7 mouse cellular contexts compared by ENCODE assay signal in the genomic region with DNA sequence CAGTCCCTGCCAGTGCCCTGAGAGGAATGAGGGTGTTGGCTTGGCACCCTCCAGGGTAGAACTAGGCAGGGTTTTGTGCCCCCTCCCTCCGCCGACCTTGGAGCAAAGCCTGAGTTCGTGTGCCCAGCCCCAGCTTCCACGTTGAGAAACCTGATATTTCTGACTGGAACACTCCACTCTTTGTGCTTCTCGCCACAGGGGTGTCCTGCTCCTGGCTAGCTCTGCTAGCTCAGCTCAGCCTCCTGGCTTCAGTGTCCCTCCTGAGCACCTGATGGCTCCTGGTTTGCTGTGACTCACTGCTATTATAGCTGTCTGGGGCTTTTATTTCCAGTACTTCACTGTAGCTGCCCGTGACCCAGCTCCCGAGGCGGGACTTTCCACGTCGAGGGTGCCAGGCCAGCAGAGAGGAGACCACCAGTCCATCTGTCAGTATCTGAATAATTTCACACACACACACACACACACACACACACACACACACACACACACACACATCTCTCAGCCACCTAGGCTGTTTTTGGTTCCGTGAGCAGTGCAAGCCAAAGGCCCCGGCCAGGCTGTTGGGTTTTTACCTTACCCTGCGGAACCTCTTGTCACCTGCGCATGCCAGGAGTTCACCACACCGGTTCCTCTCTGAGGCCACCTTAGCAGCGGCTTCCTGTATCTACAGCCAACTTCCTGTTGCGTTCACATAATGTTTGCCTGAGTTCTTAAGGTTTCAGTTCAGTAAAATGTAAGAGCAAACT.
DNase-seq lines count a peak whose midpoint lies in the region; ATAC-seq and TF ChIP-seq lines count a peak whose summit lies in the region.

No protein-coding gene starts in this region.

- peak; percentile 75 for DNase-seq in 3134 (ENCODE audit: extremely low read depth, insufficient read length, low spot score)
- peak; percentile 63 to 81 for DNase-seq in cerebellum, adult 2 months
- peak; percentile 75 for DNase-seq in gastrocnemius, postnatal 25 days
- peak; percentile 40 for DNase-seq in lung, embryonic 14.5 days
- DNase-seq in splenic B cell, adult 2 months (ENCODE audit: low read depth, low spot score), result peak; percentile 94
- no peak for DNase-seq in layer of hippocampus, adult 9-11 months

- no peak for TF ChIP-seq POLR2A in cerebellum, adult 2 months (IDR thresholded peaks at IDR 0.05; ENCODE audit: borderline replicate concordance, insufficient read depth, low read length)

- no peaks in the 10 kb centered on the region for H3K36me3 ChIP-seq in C2C12 (ENCODE audit: control insufficient read depth, insufficient read depth)
- H3K36me3 ChIP-seq in lung, embryonic 14.5 days (ENCODE audit: insufficient read depth), result no peaks in the 10 kb centered on the region
- no peaks in the 10 kb centered on the region; the same call in 1 of the 2 replicates for H3K36me3 ChIP-seq in splenic B cell, adult 2 months (ENCODE audit: control insufficient read depth, insufficient read depth, low read length, poor library complexity, severe bottlenecking)

- no peaks in the 10 kb centered on the region for H3K79me2 ChIP-seq in C2C12 (ENCODE audit: control insufficient read depth, insufficient read depth)

- no peak for TF ChIP-seq CTCF in C2C12 (IDR thresholded peaks at IDR 0.05; ENCODE audit: control insufficient read depth, insufficient read depth, insufficient read length)
- TF ChIP-seq CTCF in cerebellum, adult 2 months (IDR thresholded peaks at IDR 0.05; ENCODE audit: borderline replicate concordance, insufficient read depth, low read depth, low read length), result no peak
- no peak for TF ChIP-seq CTCF in lung, embryonic 14.5 days (IDR thresholded peaks at IDR 0.05; ENCODE audit: low read depth)

- no peaks in the 10 kb centered on the region for H3K9me3 ChIP-seq in lung, embryonic 14.5 days (ENCODE audit: low read depth, low read length)

- no peaks in the 10 kb centered on the region for H3K27me3 ChIP-seq in C2C12 (ENCODE audit: control insufficient read depth, insufficient read depth, insufficient read length)
- no peaks in the 10 kb centered on the region for H3K27me3 ChIP-seq in cerebellum, adult 2 months (ENCODE audit: control insufficient read depth, insufficient read depth, low read length)
- H3K27me3 ChIP-seq in lung, embryonic 14.5 days (ENCODE audit: insufficient read depth, low read length), result no peaks in the 10 kb centered on the region
- H3K27me3 ChIP-seq in splenic B cell, adult 2 months (ENCODE audit: control insufficient read depth, insufficient read depth, low read length, poor library complexity, severe bottlenecking), result no peaks in the 10 kb centered on the region

- H3K9ac ChIP-seq in lung, embryonic 14.5 days, result no peak overlapping the region

- H3K27ac ChIP-seq in cerebellum, adult 2 months (ENCODE audit: insufficient read depth, low read length), result no peak overlapping the region
- no peak overlapping the region; the same call in 1 of the 2 replicates for H3K27ac ChIP-seq in lung, embryonic 14.5 days (ENCODE audit: low read depth)

- no peak overlapping the region for H3K4me3 ChIP-seq in C2C12 (ENCODE audit: insufficient read depth, poor library complexity, severe bottlenecking)
- no peak overlapping the region for H3K4me3 ChIP-seq in cerebellum, adult 2 months (replicated peaks; ENCODE audit: insufficient read depth, low read depth, low read length)
- no peak overlapping the region for H3K4me3 ChIP-seq in lung, embryonic 14.5 days (ENCODE audit: low read depth, low read length)

- WGBS in cerebellum, adult 2 months, result 36% methylated on average over 17 of the region's 17 CpGs
- WGBS in lung, embryonic 14.5 days, result 55% methylated on average over 17 of the region's 17 CpGs

- H3K4me1 ChIP-seq in cerebellum, adult 2 months (ENCODE audit: control insufficient read depth, insufficient read depth, low read length), result peaks cover 16% of the 10 kb centered on the region
- H3K4me1 ChIP-seq in lung, embryonic 14.5 days (ENCODE audit: insufficient read depth), result 0 out of 2 replicates have a peak, but pooled peaks cover 14% of the 10 kb centered on the region

- H3K79me3 ChIP-seq in C2C12 (ENCODE audit: low read depth), result no peaks in the 10 kb centered on the region

- H3K4me2 ChIP-seq in lung, embryonic 14.5 days, result no peak overlapping the region

- H3ac ChIP-seq in C2C12 (ENCODE audit: control insufficient read depth, insufficient read length, low read depth), result peak overlapping the region; percentile 63

- ATAC-seq in lung, embryonic 14.5 days (ENCODE audit: insufficient read depth), result peak; percentile 58; the same call in 1 of the 2 replicates

TF ChIP-seq in C2C12, 6 proteins besides CTCF, POLR2A, EP300 and RAD21:
- TF ChIP-seq MYOG (IDR thresholded peaks at IDR 0.05; ENCODE audit: control insufficient read depth, extremely low read depth, insufficient read length) (no peak), MYOD1 (IDR thresholded peaks at IDR 0.05; ENCODE audit: control insufficient read depth, insufficient read length, low read depth) (peak; percentile 2)
TF ChIP-seq in C2C12: peak in this region for 1.
